Mouse (Mus musculus): ENCODE results near the gene Cyp26b1. TPM values are rescaled to one million over a fixed set of nuclear protein-coding genes. Genes with fewer than 3 reads are reported as not detected.

Gene Cyp26b1
- polyA plus RNA-seq (2015; fragmentation: Nextera tagmentation; extraction: Ambion mirVana), result 5.7 and 6.4 TPM in 2 replicates

- Histone ChIP-seq H3K27me3 (peaks cover 76% of the 10 kb centered on the region), H3K4me2 (no peak within 1 kb of the TSS), H3K4me1 (peaks cover 29% of the 10 kb centered on the region), H3K4me3 (replicated peaks) (no peak within 1 kb of the TSS), H3K27ac (no peak within 1 kb of the TSS), H3K36me3 (no peaks in the 10 kb centered on the region), H3K9me3 (replicated peaks) (no peaks in the 10 kb centered on the region), H3K9ac (no peak within 1 kb of the TSS)
- 83% methylated on average over 10 of the region's 10 CpGs for WGBS
- no peak for ATAC-seq (replicated peaks; ENCODE audit: low FRiP score)
Observed at GRCm38 (mm10) chr6:84593693-84594092, at the start of gene Cyp26b1. Cyp26b1 (minus strand) TSS chr6:84593908.

GRCm38 (mm10) chr6:84641062-84641431 lies 47.3 kb upstream of the Cyp26b1 start:
- Histone ChIP-seq H3K36me3 (no peaks in the 10 kb centered on the region), H3K9ac (no peak overlapping the region), H3K4me3 (replicated peaks) (no peak overlapping the region), H3K27me3 (no peaks in the 10 kb centered on the region), H3K9me3 (replicated peaks) (no peaks in the 10 kb centered on the region), H3K27ac (peak overlapping the region; percentile 86), H3K4me2 (no peak overlapping the region), H3K4me1 (peaks cover 26% of the 10 kb centered on the region)
- 23% methylated on average over 4 of the region's 4 CpGs for WGBS
- ATAC-seq (replicated peaks; ENCODE audit: low FRiP score), result peak; percentile 63; the same call in 1 of the 2 replicates

- H3K4me3 ChIP-seq (replicated peaks), result no peak overlapping the region
- peaks cover 26% of the 10 kb centered on the region for H3K4me1 ChIP-seq
- peak overlapping the region; percentile 86 for H3K27ac ChIP-seq
- H3K9ac ChIP-seq, result no peak overlapping the region
- H3K27me3 ChIP-seq, result no peaks in the 10 kb centered on the region
- 16% methylated on average over 9 of the region's 9 CpGs for WGBS
- ATAC-seq (replicated peaks; ENCODE audit: low FRiP score), result peak; percentile 93
- no peaks in the 10 kb centered on the region for H3K36me3 ChIP-seq
- no peak overlapping the region for H3K4me2 ChIP-seq
- H3K9me3 ChIP-seq (replicated peaks), result no peaks in the 10 kb centered on the region
Observed at GRCm38 (mm10) chr6:84640324-84641061, 46.8 kb upstream of the Cyp26b1 start.

GRCm38 (mm10) chr6:84638206-84638605 lies 44.5 kb upstream of the Cyp26b1 start:
- Histone ChIP-seq H3K9me3 (replicated peaks) (no peaks in the 10 kb centered on the region), H3K9ac (no peak overlapping the region), H3K27ac (no peak overlapping the region), H3K4me1 (peaks cover 26% of the 10 kb centered on the region), H3K36me3 (no peaks in the 10 kb centered on the region), H3K4me2 (no peak overlapping the region), H3K27me3 (no peaks in the 10 kb centered on the region), H3K4me3 (replicated peaks) (no peak overlapping the region)
- no peak for ATAC-seq (replicated peaks; ENCODE audit: low FRiP score)

- ATAC-seq (replicated peaks; ENCODE audit: low FRiP score), result no peak
- Histone ChIP-seq H3K4me3 (replicated peaks) (no peak overlapping the region), H3K9me3 (replicated peaks) (no peaks in the 10 kb centered on the region), H3K27ac (no peak overlapping the region), H3K27me3 (no peaks in the 10 kb centered on the region), H3K36me3 (no peaks in the 10 kb centered on the region), H3K4me2 (no peak overlapping the region), H3K4me1 (no peaks in the 10 kb centered on the region), H3K9ac (no peak overlapping the region)
- 73% methylated on average over 2 of the region's 2 CpGs for WGBS
Observed at GRCm38 (mm10) chr6:84631588-84631987, 37.9 kb upstream of the Cyp26b1 start.

- ATAC-seq (replicated peaks; ENCODE audit: low FRiP score), result no peak
- H3K4me3 ChIP-seq (replicated peaks), result no peak overlapping the region
- H3K27me3 ChIP-seq, result no peaks in the 10 kb centered on the region
- WGBS, result 7% methylated on average over 1 of the region's 1 CpGs
- H3K4me1 ChIP-seq, result no peaks in the 10 kb centered on the region
- H3K9ac ChIP-seq, result no peak overlapping the region
- H3K4me2 ChIP-seq, result no peak overlapping the region
- no peaks in the 10 kb centered on the region for H3K9me3 ChIP-seq (replicated peaks)
- H3K36me3 ChIP-seq, result no peaks in the 10 kb centered on the region
- no peak overlapping the region for H3K27ac ChIP-seq
Observed at GRCm38 (mm10) chr6:84630276-84630675, 36.6 kb upstream of the Cyp26b1 start.

GRCm38 (mm10) chr6:84628831-84629230 lies 35.1 kb upstream of the Cyp26b1 start:
- no peak for ATAC-seq (replicated peaks; ENCODE audit: low FRiP score)
- H3K27me3 ChIP-seq, result no peaks in the 10 kb centered on the region
- no peaks in the 10 kb centered on the region for H3K4me1 ChIP-seq
- H3K9ac ChIP-seq, result no peak overlapping the region
- no peaks in the 10 kb centered on the region for H3K9me3 ChIP-seq (replicated peaks)
- H3K4me3 ChIP-seq (replicated peaks), result no peak overlapping the region
- H3K4me2 ChIP-seq, result no peak overlapping the region
- 90% methylated on average over 5 of the region's 5 CpGs for WGBS
- H3K27ac ChIP-seq, result no peak overlapping the region
- H3K36me3 ChIP-seq, result no peaks in the 10 kb centered on the region

- Histone ChIP-seq H3K9ac (no peak overlapping the region), H3K27ac (no peak overlapping the region), H3K9me3 (replicated peaks) (no peaks in the 10 kb centered on the region), H3K36me3 (no peaks in the 10 kb centered on the region), H3K4me3 (replicated peaks) (no peak overlapping the region), H3K4me2 (no peak overlapping the region), H3K27me3 (no peaks in the 10 kb centered on the region), H3K4me1 (0 out of 2 replicates have a peak, but pooled peaks cover 4% of the 10 kb centered on the region)
- ATAC-seq (replicated peaks; ENCODE audit: low FRiP score), result no peak
- WGBS, result 75% methylated on average over 2 of the region's 2 CpGs
Observed at GRCm38 (mm10) chr6:84626398-84626797, 32.7 kb upstream of the Cyp26b1 start.

GRCm38 (mm10) chr6:84619166-84619565 lies 25.5 kb upstream of the Cyp26b1 start:
- Histone ChIP-seq H3K9ac (no peak overlapping the region), H3K4me2 (no peak overlapping the region), H3K4me1 (0 out of 2 replicates have a peak, but pooled peaks cover 4% of the 10 kb centered on the region), H3K27ac (no peak overlapping the region), H3K9me3 (replicated peaks) (no peaks in the 10 kb centered on the region), H3K4me3 (replicated peaks) (no peak overlapping the region), H3K27me3 (no peaks in the 10 kb centered on the region), H3K36me3 (peaks cover 23% of the 10 kb centered on the region)
- no peak for ATAC-seq (replicated peaks; ENCODE audit: low FRiP score)
- 91% methylated on average over 6 of the region's 6 CpGs for WGBS

GRCm38 (mm10) chr6:84617051-84617450 lies 23.3 kb upstream of the Cyp26b1 start:
- Histone ChIP-seq H3K4me2 (no peak overlapping the region), H3K4me1 (no peaks in the 10 kb centered on the region), H3K27me3 (no peaks in the 10 kb centered on the region), H3K36me3 (peaks cover 23% of the 10 kb centered on the region), H3K9ac (no peak overlapping the region), H3K4me3 (replicated peaks) (no peak overlapping the region), H3K27ac (no peak overlapping the region), H3K9me3 (replicated peaks) (no peaks in the 10 kb centered on the region)
- no peak for ATAC-seq (replicated peaks; ENCODE audit: low FRiP score)
- WGBS, result 93% methylated on average over 1 of the region's 1 CpGs

GRCm38 (mm10) chr6:84616586-84616985 lies 22.9 kb upstream of the Cyp26b1 start:
- Histone ChIP-seq H3K9me3 (replicated peaks) (no peaks in the 10 kb centered on the region), H3K27ac (no peak overlapping the region), H3K4me1 (no peaks in the 10 kb centered on the region), H3K9ac (no peak overlapping the region), H3K4me3 (replicated peaks) (no peak overlapping the region), H3K36me3 (peaks cover 23% of the 10 kb centered on the region), H3K27me3 (no peaks in the 10 kb centered on the region), H3K4me2 (no peak overlapping the region)
- 88% methylated on average over 1 of the region's 1 CpGs for WGBS
- ATAC-seq (replicated peaks; ENCODE audit: low FRiP score), result no peak

- no peak overlapping the region for H3K4me3 ChIP-seq (replicated peaks)
- H3K9me3 ChIP-seq (replicated peaks), result no peaks in the 10 kb centered on the region
- no peak overlapping the region for H3K4me2 ChIP-seq
- H3K4me1 ChIP-seq, result no peaks in the 10 kb centered on the region
- H3K9ac ChIP-seq, result no peak overlapping the region
- H3K27ac ChIP-seq, result no peak overlapping the region
- no peaks in the 10 kb centered on the region for H3K27me3 ChIP-seq
- no peak for ATAC-seq (replicated peaks; ENCODE audit: low FRiP score)
- H3K36me3 ChIP-seq, result 0 out of 2 replicates have a peak, but pooled peaks cover 5% of the 10 kb centered on the region
- 87% methylated on average over 3 of the region's 3 CpGs for WGBS
Observed at GRCm38 (mm10) chr6:84613561-84613960, 19.9 kb upstream of the Cyp26b1 start.
